Mouse (Mus musculus) cerebellum, adult 2 months (tissue): ENCODE measurements at regions not wholly inside any gene's neighbourhood (a gene's known extent, or its start where the extent isn't known, plus 50 kb on each side); places are given as distances from the start of the nearest gene placed in this dataset.

Experiments
- DNase-seq, 2 experiments: peaks; one replicate each; pipeline ENCODE4 v3.0.0; 2021
- H3K27ac ChIP-seq: fragments of 200-500 bp; 2 replicates; pipeline ENCODE4 v1.5.1; 2012; ENCODE audit warnings: low read length, control low read depth, inconsistent platforms; ENCODE audit not compliant: insufficient read depth
- H3K27me3 ChIP-seq: fragments of 200-500 bp; 2 replicates; pipeline ENCODE4 v1.6.1; 2012; ENCODE audit warnings: inconsistent platforms, mild to moderate bottlenecking, low read length, moderate library complexity; ENCODE audit not compliant: control insufficient read depth, insufficient read depth
- H3K4me1 ChIP-seq: fragments of 200-500 bp; 2 replicates; pipeline ENCODE4 v1.6.1; 2011; ENCODE audit warnings: low read length; ENCODE audit not compliant: control insufficient read depth, insufficient read depth
- H3K4me3 ChIP-seq: fragments of 200-500 bp; replicated peaks from 2 replicates; pipeline ENCODE3; 2011; ENCODE audit warnings: mild to moderate bottlenecking, low read depth, low read length, control low read depth; ENCODE audit not compliant: insufficient read depth
- CTCF ChIP-seq: fragments of 200-500 bp; IDR thresholded peaks from 2 replicates; pipeline ENCODE4 v1.5.1; 2011; ENCODE audit warnings: low read depth, mild to moderate bottlenecking, control low read depth, low read length, moderate library complexity, borderline replicate concordance; ENCODE audit not compliant: insufficient read depth
- POLR2A ChIP-seq: fragments of 200-500 bp; IDR thresholded peaks from 2 replicates; pipeline ENCODE4 v1.6.1; 2011; ENCODE audit warnings: low read length, control low read depth, borderline replicate concordance; ENCODE audit not compliant: insufficient read depth
- WGBS: fragments of 180-500 bp; shearing (Covaris S2); methylation state at CpG from one replicate; pipeline ENCODE4 v1.1.7; 2018; 5-methylcytosine and 5-hydroxymethylcytosine counted together

- H3K27me3 ChIP-seq: no peaks in the 10 kb centered on the region
- no peak for TF ChIP-seq CTCF
- TF ChIP-seq POLR2A: no peak
- 89% methylated on average over 6 of the region's 6 CpGs for whole genome bisulfite sequencing
- H3K27ac ChIP-seq: no peak overlapping the region
- no peak overlapping the region for H3K4me3 ChIP-seq
- no peaks in the 10 kb centered on the region for H3K4me1 ChIP-seq
- no peak for DNase-seq
Observed at GRCm38 (mm10) chr15:16532587-16532986, 196.0 kb upstream of the Cdh9 start.

GRCm38 (mm10) chr15:16541226-16541625 lies 187.3 kb upstream of the Cdh9 start:
- H3K27ac ChIP-seq: no peak overlapping the region

GRCm38 (mm10) chr15:16555173-16555572 lies 173.4 kb upstream of the Cdh9 start:
- DNase-seq: no peak
- no peak overlapping the region for H3K4me3 ChIP-seq
- no peaks in the 10 kb centered on the region for H3K4me1 ChIP-seq
- 95% methylated on average over 2 of the region's 2 CpGs for WGBS
- TF ChIP-seq POLR2A: no peak
- TF ChIP-seq CTCF: no peak
- H3K27ac ChIP-seq: no peak overlapping the region
- no peaks in the 10 kb centered on the region for H3K27me3 ChIP-seq

More at GRCm38 (mm10) chr15:16541226-16541625, 187.3 kb upstream of the Cdh9 start:
- TF ChIP-seq CTCF: no peak
- no peak for TF ChIP-seq POLR2A
- no peaks in the 10 kb centered on the region for H3K27me3 ChIP-seq
- WGBS: 44% methylated on average over 1 of the region's 1 CpGs
- no peaks in the 10 kb centered on the region for H3K4me1 ChIP-seq
- H3K4me3 ChIP-seq: no peak overlapping the region
- no peak for DNase-seq

GRCm38 (mm10) chr15:16556338-16556737 lies 172.2 kb upstream of the Cdh9 start:
- Histone ChIP-seq H3K4me1 (no peaks in the 10 kb centered on the region), H3K27ac (no peak overlapping the region), H3K4me3 (no peak overlapping the region), H3K27me3 (no peaks in the 10 kb centered on the region)
- TF ChIP-seq CTCF: no peak
- no peak for TF ChIP-seq POLR2A
- DNase-seq: no peak
- 81% methylated on average over 9 of the region's 9 CpGs for WGBS

GRCm38 (mm10) chr15:16566155-16566732 lies 162.3 kb upstream of the Cdh9 start:
- TF ChIP-seq POLR2A: no peak
- Histone ChIP-seq H3K4me3 (no peak overlapping the region), H3K27ac (no peak overlapping the region), H3K4me1 (no peaks in the 10 kb centered on the region), H3K27me3 (no peaks in the 10 kb centered on the region)
- 76% methylated on average over 4 of the region's 4 CpGs for WGBS
- no peak for DNase-seq

GRCm38 (mm10) chr15:16566799-16567198 lies 161.8 kb upstream of the Cdh9 start:
- no peak for DNase-seq
- no peak overlapping the region for H3K27ac ChIP-seq
- no peak overlapping the region for H3K4me3 ChIP-seq

GRCm38 (mm10) chr15:16616812-16617211 lies 111.7 kb upstream of the Cdh9 start:
- TF ChIP-seq POLR2A (no peak), CTCF (no peak)

More at GRCm38 (mm10) chr15:16566799-16567198, 161.8 kb upstream of the Cdh9 start:
- TF ChIP-seq POLR2A (no peak), CTCF (no peak)
- Histone ChIP-seq H3K27me3 (no peaks in the 10 kb centered on the region), H3K4me1 (no peaks in the 10 kb centered on the region)

GRCm38 (mm10) chr15:16629341-16630121 lies 99.0 kb upstream of the Cdh9 start:
- no peaks in the 10 kb centered on the region for H3K27me3 ChIP-seq
- TF ChIP-seq POLR2A (no peak), CTCF (no peak)
- no peak for DNase-seq
- 94% methylated on average over 8 of the region's 8 CpGs for WGBS
- H3K4me3 ChIP-seq: no peak overlapping the region
- H3K27ac ChIP-seq: no peak overlapping the region
- H3K4me1 ChIP-seq: no peaks in the 10 kb centered on the region

More at GRCm38 (mm10) chr15:16616812-16617211, 111.7 kb upstream of the Cdh9 start:
- Histone ChIP-seq H3K27ac (no peak overlapping the region), H3K4me3 (no peak overlapping the region), H3K27me3 (no peaks in the 10 kb centered on the region), H3K4me1 (no peaks in the 10 kb centered on the region)
- DNase-seq: no peak
- WGBS: 73% methylated on average over 5 of the region's 5 CpGs
